Mouse (Mus musculus) liver, postnatal 0 days (tissue): ENCODE data around the gene Traf4. TPM values are rescaled to one million over a fixed set of nuclear protein-coding genes. Genes with fewer than 3 reads are reported as not detected.

Experiments
- ATAC-seq: fragments of 200-750 bp; cut with Nextera tagmentation; 2 replicates; pipeline ENCODE4 v1.8.0; 2017; ENCODE audit warnings: mild to moderate bottlenecking, moderate library complexity
- DNase-seq: peaks from one replicate; pipeline ENCODE4 v3.0.0-alpha.2; 2016
- H3K27ac ChIP-seq: fragments of 300-500 bp; sonication (generic); 2 replicates; pipeline ENCODE4 v1.5.1; 2014; ENCODE audit warnings: antibody characterized with exemption, moderate library complexity, mild to moderate bottlenecking, low read depth
- H3K27me3 ChIP-seq: fragments of 300-500 bp; sonication (generic); 2 replicates; pipeline ENCODE4 v1.6.1; 2014; ENCODE audit warnings: low read length, control low read depth, mixed read lengths; ENCODE audit not compliant: insufficient read depth
- H3K36me3 ChIP-seq: fragments of 300-500 bp; sonication (generic); replicated peaks from 2 replicates; pipeline ENCODE4 v1.6.1; 2014; ENCODE audit warnings: mild to moderate bottlenecking, control low read depth, low read length, moderate library complexity, mixed read lengths; ENCODE audit not compliant: insufficient read depth
- H3K4me1 ChIP-seq: fragments of 300-500 bp; sonication (generic); 2 replicates; pipeline ENCODE4 v1.6.1; 2014; ENCODE audit warnings: antibody characterized with exemption, mild to moderate bottlenecking, control low read depth; ENCODE audit not compliant: insufficient read depth
- H3K4me2 ChIP-seq: fragments of 300-500 bp; sonication (generic); 2 replicates; pipeline ENCODE4 v1.6.1; 2014; ENCODE audit warnings: low read depth, mild to moderate bottlenecking, low read length, moderate library complexity, mixed read lengths
- H3K4me3 ChIP-seq: fragments of 300-500 bp; sonication (generic); 2 replicates; pipeline ENCODE4 v1.5.1; 2014; ENCODE audit warnings: low read depth, low read length
- H3K9ac ChIP-seq: fragments of 300-500 bp; sonication (generic); replicated peaks from 2 replicates; pipeline ENCODE4 v1.6.1; 2014; ENCODE audit warnings: mild to moderate bottlenecking, moderate library complexity
- H3K9me3 ChIP-seq: fragments of 300-500 bp; sonication (generic); 2 replicates; pipeline ENCODE4 v1.6.1; 2016; ENCODE audit warnings: mild to moderate bottlenecking, control low read depth, low read length, mixed read lengths
- CTCF ChIP-seq: sonication (generic); IDR thresholded peaks from 2 replicates; pipeline ENCODE4 v1.5.1; 2016; ENCODE audit warnings: antibody characterized with exemption, low read depth
- EP300 ChIP-seq: IDR thresholded peaks from 2 replicates; pipeline ENCODE4 v1.6.1; 2016; ENCODE audit warnings: antibody characterized with exemption, low read depth, mild to moderate bottlenecking
- WGBS: fragments of 180-500 bp; shearing (Covaris S2); extraction: QIAGEN DNeasy Blood & Tissue Kit; methylation state at CpG from one replicate; pipeline ENCODE4 v1.1.7; 2014; ENCODE audit not compliant: insufficient replicate concordance; 5-methylcytosine and 5-hydroxymethylcytosine counted together
- polyA plus RNA-seq: library from polyadenylated mRNA; unstranded; fragments of >200 nt; fragmentation: Nextera tagmentation; extraction: Ambion mirVana; gene quantifications from 2 replicates; pipeline ENCODE4 v1.2.1, GENCODE M21; 2015

Traf4 gene
- polyA plus RNA-seq, 1 experiment from 2014 or later: 15.3 TPM

DNA sequence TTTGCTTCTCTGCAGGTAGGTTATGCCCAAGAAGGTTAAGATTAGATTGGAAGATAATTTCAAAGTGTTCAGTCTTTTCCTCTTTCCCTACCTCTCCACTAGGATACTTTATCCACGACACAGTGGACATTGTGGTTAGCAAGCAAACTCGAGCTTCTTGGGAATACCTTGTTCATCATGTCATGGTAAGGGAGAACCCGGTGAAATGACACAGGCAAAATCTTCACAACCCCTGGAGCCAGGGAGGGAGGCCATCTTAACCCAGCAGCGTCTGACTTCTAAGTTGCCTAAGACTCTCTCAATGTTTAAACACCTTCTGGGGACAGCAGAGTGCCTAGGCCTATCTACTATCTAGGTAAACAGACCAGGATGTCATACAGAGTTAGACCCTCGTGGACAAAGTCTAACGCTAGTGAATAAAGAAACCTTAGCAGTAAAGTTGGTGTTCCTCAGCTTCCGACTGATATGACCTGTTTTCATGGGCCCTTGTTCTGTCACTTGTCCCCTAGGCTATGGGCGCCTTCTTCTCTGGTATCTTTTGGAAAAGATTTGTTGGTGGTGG lies 14.1 kb upstream of the Traf4 start:
- Histone ChIP-seq H3K9ac (peak overlapping the region; percentile 84), H3K27me3 (no peaks in the 10 kb centered on the region), H3K9me3 (no peaks in the 10 kb centered on the region), H3K4me3 (peak overlapping the region; percentile 81), H3K27ac (peak overlapping the region; percentile 96), H3K4me2 (peak overlapping the region; percentile 96), H3K4me1 (peaks cover 45% of the 10 kb centered on the region), H3K36me3 (peaks cover 29% of the 10 kb centered on the region)
- no peak for DNase-seq
- WGBS: 18% methylated on average over 8 of the region's 8 CpGs
- no peak for TF ChIP-seq EP300
- no peak for TF ChIP-seq CTCF
- no peak for ATAC-seq

DNA sequence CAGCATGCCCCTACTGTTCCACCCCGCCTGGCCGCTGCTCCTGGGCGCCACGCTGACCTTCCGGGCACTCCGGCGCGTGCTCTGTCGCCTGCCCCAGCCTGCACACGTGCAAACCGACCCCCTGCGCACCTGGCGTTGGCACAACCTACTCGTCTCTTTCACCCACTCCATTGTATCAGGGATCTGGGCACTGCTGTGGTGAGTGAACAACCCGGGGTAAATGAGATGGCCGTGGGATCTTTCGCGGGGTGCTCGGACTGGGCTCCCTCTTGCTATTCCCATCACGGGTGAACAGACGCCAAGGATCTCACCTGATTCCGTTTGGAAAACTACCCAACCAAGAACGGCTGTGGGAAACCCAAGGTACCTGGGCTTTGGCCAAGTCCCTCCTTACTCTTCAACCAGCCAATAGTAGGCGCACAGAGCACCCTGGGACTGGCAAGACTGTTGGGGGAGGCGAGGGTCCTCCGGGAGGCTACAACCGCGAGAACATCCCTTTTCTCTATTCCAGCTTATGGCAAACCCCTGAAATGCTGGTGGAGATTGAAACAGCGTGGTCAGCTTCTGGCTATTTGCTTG lies 13.6 kb upstream of the Traf4 start:
- 2% methylated on average over 29 of the region's 29 CpGs for WGBS
- peaks cover 49% of the 10 kb centered on the region for H3K4me1 ChIP-seq
- no peaks in the 10 kb centered on the region for H3K27me3 ChIP-seq
- peak overlapping the region; percentile 81 for H3K4me3 ChIP-seq
- ATAC-seq (no peak; the same call in 1 of the 2 replicates), DNase-seq (peak; percentile 79)
- H3K27ac ChIP-seq: peak overlapping the region; percentile 96
- peak overlapping the region; percentile 84 for H3K9ac ChIP-seq
- peaks cover 29% of the 10 kb centered on the region for H3K36me3 ChIP-seq
- H3K9me3 ChIP-seq: no peaks in the 10 kb centered on the region
- H3K4me2 ChIP-seq: peak overlapping the region; percentile 96
- no peak; the same call in 1 of the 2 replicates for TF ChIP-seq CTCF
- no peak for TF ChIP-seq EP300

DNA sequence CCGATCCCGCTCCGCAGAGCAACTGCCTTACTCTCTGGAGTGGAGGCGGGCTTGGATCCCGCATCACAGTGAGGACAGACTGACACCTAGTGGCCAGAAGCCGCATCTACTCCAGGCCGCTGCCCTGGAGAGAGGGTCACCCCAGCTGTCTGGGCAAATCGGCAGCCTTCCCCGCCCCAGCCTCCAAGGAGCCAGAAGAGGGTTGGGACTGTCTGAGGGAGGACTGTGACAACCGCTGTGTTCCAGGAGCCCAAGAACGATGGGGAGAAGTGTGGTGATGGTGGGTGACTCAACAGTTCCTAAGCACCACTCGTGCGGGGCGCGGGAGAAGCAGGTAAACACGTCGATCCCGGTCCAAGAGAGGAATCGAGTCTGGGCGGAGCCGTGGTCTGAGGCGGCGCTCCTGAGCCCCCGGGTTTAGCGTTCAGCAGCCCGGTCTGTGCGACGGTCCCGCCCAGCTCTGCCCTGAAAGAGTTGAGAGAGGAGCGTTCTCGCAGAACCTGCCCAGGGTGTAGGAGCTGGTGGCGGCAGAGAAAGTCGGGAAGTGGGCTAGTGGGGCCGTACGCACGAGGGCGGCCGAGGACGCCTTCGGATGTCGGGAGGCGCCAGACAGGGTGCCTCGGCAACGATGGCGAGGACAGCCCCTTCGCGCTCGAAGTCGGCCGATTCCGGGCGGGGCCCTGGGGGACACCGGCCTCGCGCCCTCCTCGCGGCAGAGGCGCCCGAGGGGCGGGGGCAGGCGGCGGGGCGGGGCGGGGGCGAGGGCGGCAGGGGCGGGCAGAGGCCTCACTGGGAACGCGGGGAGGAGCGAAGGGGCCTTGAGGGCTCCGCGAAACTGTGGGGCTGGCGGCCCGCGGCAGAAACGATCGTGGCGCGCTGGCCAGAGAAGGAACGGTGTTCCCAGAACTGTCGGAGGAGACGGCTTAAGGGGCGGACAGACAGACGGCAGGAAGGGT lies 12.8 kb upstream of the Traf4 start:
- under 1% methylated on average over 67 of the region's 84 CpGs for WGBS
- H3K4me2 ChIP-seq: peak overlapping the region; percentile 96
- H3K9me3 ChIP-seq: no peaks in the 10 kb centered on the region
- DNase-seq: peak; percentile 95
- H3K4me3 ChIP-seq: peak overlapping the region; percentile 81
- peak; percentile 80 for ATAC-seq
- TF ChIP-seq CTCF (peak; percentile 100), EP300 (0 out of 2 replicates have a peak, but pooled peaks have one; percentile 15)
- H3K36me3 ChIP-seq: peaks cover 29% of the 10 kb centered on the region
- peaks cover 47% of the 10 kb centered on the region for H3K4me1 ChIP-seq
- peak overlapping the region; percentile 84 for H3K9ac ChIP-seq
- peak overlapping the region; percentile 96 for H3K27ac ChIP-seq
- H3K27me3 ChIP-seq: no peaks in the 10 kb centered on the region

DNA sequence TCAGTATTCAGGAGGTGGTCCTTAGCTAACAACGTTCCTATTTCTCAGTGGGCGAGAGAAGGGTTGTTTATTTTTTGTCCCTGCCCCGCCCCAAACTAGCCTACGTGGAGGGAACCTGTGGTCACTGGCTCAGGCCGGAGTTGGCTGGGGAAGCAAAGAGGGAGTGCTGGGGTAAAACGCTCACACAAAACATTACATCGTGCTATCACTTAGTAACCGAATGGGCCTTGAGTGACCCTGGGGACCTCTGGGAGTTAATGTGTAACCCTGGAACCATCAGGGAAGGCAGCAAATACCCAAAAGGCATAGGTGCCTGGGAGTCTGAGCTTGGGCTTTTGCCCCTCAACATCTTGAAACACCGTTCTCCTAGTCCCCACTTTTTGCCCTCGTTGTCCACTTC lies 12.0 kb upstream of the Traf4 start:
- Histone ChIP-seq H3K4me1 (peaks cover 46% of the 10 kb centered on the region), H3K4me2 (peak overlapping the region; percentile 96), H3K9me3 (no peaks in the 10 kb centered on the region), H3K27me3 (no peaks in the 10 kb centered on the region), H3K4me3 (peak overlapping the region; percentile 81), H3K36me3 (peaks cover 29% of the 10 kb centered on the region), H3K9ac (peak overlapping the region; percentile 84), H3K27ac (peak overlapping the region; percentile 96)
- 0 out of 2 replicates have a peak, but pooled peaks have one; percentile 45 for TF ChIP-seq EP300
- no peak for TF ChIP-seq CTCF
- ATAC-seq: peak; percentile 66
- peak; percentile 78 for DNase-seq
- WGBS: 0% methylated on average over 10 of the region's 10 CpGs

DNA sequence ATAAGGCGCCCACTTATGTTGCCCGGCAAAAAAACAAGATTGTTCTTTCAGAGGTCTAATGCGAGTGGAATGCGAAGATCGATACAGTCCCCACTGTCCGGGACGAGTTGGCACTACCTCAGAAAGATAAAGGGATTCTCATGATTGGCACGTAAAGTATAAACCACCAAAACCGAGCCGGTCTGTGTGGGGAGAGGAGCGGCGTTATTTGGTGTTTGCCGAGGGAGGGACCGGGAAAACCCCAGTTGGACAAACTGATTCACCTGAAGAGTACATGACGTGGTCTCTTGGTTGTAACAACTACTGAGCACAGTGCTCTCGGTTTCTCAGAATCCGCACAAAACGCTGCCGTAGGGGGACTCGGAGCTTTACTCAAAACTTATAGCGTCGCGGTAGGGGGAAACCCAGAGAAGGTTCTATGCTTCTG lies 11.5 kb upstream of the Traf4 start:
- Histone ChIP-seq H3K9ac (peak overlapping the region; percentile 84), H3K4me2 (peak overlapping the region; percentile 96), H3K36me3 (peaks cover 25% of the 10 kb centered on the region), H3K4me3 (peak overlapping the region; percentile 81), H3K9me3 (no peaks in the 10 kb centered on the region), H3K4me1 (peaks cover 41% of the 10 kb centered on the region), H3K27ac (peak overlapping the region; percentile 96), H3K27me3 (no peaks in the 10 kb centered on the region)
- ATAC-seq (peak; percentile 6; the same call in 1 of the 2 replicates), DNase-seq (peak; percentile 56)
- 1% methylated on average over 23 of the region's 23 CpGs for WGBS
- TF ChIP-seq EP300 (no peak), CTCF (no peak)

DNA sequence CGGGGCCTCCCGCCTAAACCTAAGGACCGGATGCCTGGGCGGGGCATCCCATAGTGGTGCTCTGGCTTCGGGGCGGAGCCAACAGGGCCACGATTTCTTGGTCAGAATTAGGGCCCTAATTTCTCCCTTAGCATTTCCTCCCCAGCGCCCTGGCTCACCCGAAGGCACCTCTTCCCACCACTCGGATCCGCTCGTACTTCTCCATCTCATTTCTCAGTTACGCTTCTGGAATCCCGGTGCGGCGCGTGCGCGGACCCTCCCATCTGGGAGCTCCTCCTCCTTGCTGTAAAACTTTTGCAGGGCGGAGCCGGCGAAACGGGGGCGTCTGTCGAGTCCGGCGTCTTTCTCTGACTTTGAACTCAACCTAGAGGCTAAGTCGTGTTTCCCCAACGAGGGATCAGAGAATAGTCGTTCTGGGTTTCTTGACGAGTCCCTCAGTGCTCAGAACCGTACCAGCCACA lies 11.0 kb upstream of the Traf4 start, which contains the start of the genes Nek8 and Tlcd1:
Nek8 (minus strand) TSS at position 274 of the 461 bp plus-strand sequence.
Tlcd1 (plus strand) TSS at position 310 of the 461 bp plus-strand sequence.
- peak; percentile 50 for ATAC-seq
- H3K9me3 ChIP-seq: no peaks in the 10 kb centered on the region
- WGBS: under 1% methylated on average over 32 of the region's 32 CpGs

More for the DNA sequence above, 11.0 kb upstream of the Traf4 start, which contains the start of the genes Nek8 and Tlcd1:
- no peaks in the 10 kb centered on the region for H3K27me3 ChIP-seq
- H3K4me2 ChIP-seq: peak within 1 kb of the TSS; percentile 96
- peak within 1 kb of the TSS; percentile 96 for H3K27ac ChIP-seq
- peak within 1 kb of the TSS; percentile 81 for H3K4me3 ChIP-seq
- H3K4me1 ChIP-seq: peaks cover 36% of the 10 kb centered on the region
- H3K9ac ChIP-seq: peak within 1 kb of the TSS; percentile 84
- TF ChIP-seq CTCF (no peak), EP300 (no peak; the same call in 1 of the 2 replicates)
- H3K36me3 ChIP-seq: peaks cover 21% of the 10 kb centered on the region
- DNase-seq: peak; percentile 95
